Mouse (Mus musculus) neural tube, embryonic 15.5 days (tissue): ENCODE results near the gene Ptpn3. TPM values are rescaled to one million over a fixed set of nuclear protein-coding genes. Genes with fewer than 3 reads are reported as not detected.

Source experiments
- ATAC-seq: fragments of 200-750 bp; cut with Nextera tagmentation; 2 replicates; pipeline ENCODE4 v1.8.0; 2017; ENCODE audit warnings: mild to moderate bottlenecking, moderate TSS enrichment, moderate library complexity; ENCODE audit not compliant: low FRiP score
- H3K27ac ChIP-seq: fragments of 300-500 bp; sonication (generic); replicated peaks from 2 replicates; pipeline ENCODE4 v1.5.1; 2015; ENCODE audit warnings: mild to moderate bottlenecking, inconsistent platforms
- H3K27me3 ChIP-seq: fragments of 300-500 bp; sonication (generic); replicated peaks from 2 replicates; pipeline ENCODE4 v1.6.1; 2015; ENCODE audit warnings: inconsistent platforms
- H3K36me3 ChIP-seq: fragments of 300-500 bp; sonication (generic); 2 replicates; pipeline ENCODE4 v1.6.1; 2015; ENCODE audit warnings: inconsistent platforms
- H3K4me1 ChIP-seq: fragments of 300-500 bp; sonication (generic); 2 replicates; pipeline ENCODE4 v1.6.1; 2015; ENCODE audit warnings: inconsistent platforms
- H3K4me2 ChIP-seq: fragments of 300-500 bp; sonication (generic); 2 replicates; pipeline ENCODE4 v1.6.1; 2015; ENCODE audit warnings: inconsistent platforms, mild to moderate bottlenecking, moderate library complexity
- H3K4me3 ChIP-seq: fragments of 300-500 bp; sonication (generic); replicated peaks from 2 replicates; pipeline ENCODE4 v1.5.1; 2015; ENCODE audit warnings: mild to moderate bottlenecking, inconsistent platforms
- H3K9ac ChIP-seq: fragments of 300-500 bp; sonication (generic); replicated peaks from 2 replicates; pipeline ENCODE4 v1.6.1; 2015; ENCODE audit warnings: mild to moderate bottlenecking, inconsistent platforms
- H3K9me3 ChIP-seq: fragments of 300-500 bp; sonication (generic); replicated peaks from 2 replicates; pipeline ENCODE4 v1.6.1; 2016; ENCODE audit warnings: inconsistent platforms
- WGBS: fragments of 180-500 bp; shearing (Covaris S2); methylation state at CpG from one replicate; pipeline ENCODE4 v1.1.7; 2015; ENCODE audit warnings: mixed read lengths; 5-methylcytosine and 5-hydroxymethylcytosine counted together
- polyA plus RNA-seq: library from polyadenylated mRNA; unstranded; fragments of >200 nt; fragmentation: Nextera tagmentation; extraction: Ambion mirVana; gene quantifications from 2 replicates; pipeline ENCODE4 v1.2.1, GENCODE M21; 2015

Ptpn3 gene
- polyA plus RNA-seq, 1 experiment from 2014 or later: 3.9 TPM

- Histone ChIP-seq H3K4me3 (no peak overlapping the region), H3K4me2 (no peak overlapping the region), H3K9me3 (no peaks in the 10 kb centered on the region), H3K36me3 (no peaks in the 10 kb centered on the region), H3K4me1 (peaks cover 8% of the 10 kb centered on the region; the same call in 1 of the 2 replicates), H3K9ac (no peak overlapping the region), H3K27ac (no peak overlapping the region), H3K27me3 (no peaks in the 10 kb centered on the region)
- 80% methylated on average over 8 of the region's 8 CpGs for WGBS
- no peak for ATAC-seq
Measured at GRCm38 (mm10) chr4:57312256-57313166, 10.9 kb upstream of the Ptpn3 start.

- WGBS: 95% methylated on average over 4 of the region's 4 CpGs
- Histone ChIP-seq H3K27me3 (no peaks in the 10 kb centered on the region), H3K9ac (no peak overlapping the region), H3K4me3 (no peak overlapping the region), H3K4me2 (no peak overlapping the region), H3K27ac (no peak overlapping the region), H3K9me3 (no peaks in the 10 kb centered on the region), H3K36me3 (no peaks in the 10 kb centered on the region), H3K4me1 (peaks cover 8% of the 10 kb centered on the region; the same call in 1 of the 2 replicates)
- no peak for ATAC-seq
Measured at GRCm38 (mm10) chr4:57311750-57312149, 10.1 kb upstream of the Ptpn3 start.

DNA sequence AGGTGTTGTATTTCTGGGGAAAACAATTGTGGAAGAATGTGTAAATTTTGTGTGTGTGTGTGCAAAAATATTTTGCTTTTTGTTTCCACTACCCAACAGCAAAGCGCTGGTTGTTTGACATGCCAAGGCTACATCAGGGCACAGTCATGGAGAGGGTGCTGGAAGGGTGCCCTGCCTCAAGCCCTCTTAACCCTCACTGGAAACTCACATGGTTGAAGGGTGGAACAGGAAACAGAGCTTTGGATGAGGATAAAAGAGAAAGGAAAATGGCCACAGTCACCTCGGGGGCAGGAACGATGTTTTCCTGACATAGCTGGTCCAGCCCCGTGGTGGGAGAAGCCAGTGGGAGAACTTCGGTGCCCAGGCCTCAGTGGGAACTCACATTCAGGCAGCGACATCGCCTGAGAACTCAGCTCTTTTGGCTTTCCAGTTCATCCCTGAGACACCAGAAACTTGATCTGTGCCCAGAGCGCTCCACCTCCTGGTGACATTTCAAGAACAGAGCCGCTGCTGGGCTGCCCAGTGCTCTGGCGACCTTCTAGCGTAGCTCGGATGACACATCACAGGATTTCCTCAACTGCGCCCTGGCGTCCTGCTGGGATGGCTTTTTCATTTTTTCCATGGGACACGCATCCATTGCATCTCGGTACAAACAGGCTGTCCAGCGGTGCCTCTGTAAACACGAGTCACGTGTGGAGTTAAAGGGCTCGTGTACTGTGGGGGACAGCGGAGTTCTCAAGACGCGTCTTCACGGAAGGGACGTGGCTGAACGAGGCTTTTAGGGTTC lies 6.8 kb upstream of the Ptpn3 start:
- Histone ChIP-seq H3K4me2 (peak overlapping the region; percentile 35), H3K36me3 (no peaks in the 10 kb centered on the region), H3K27ac (no peak overlapping the region), H3K27me3 (no peaks in the 10 kb centered on the region), H3K4me3 (0 out of 2 replicates have a peak overlapping the region, but pooled peaks have one; percentile 5), H3K9ac (no peak overlapping the region), H3K4me1 (peaks cover 11% of the 10 kb centered on the region; the same call in 1 of the 2 replicates), H3K9me3 (no peaks in the 10 kb centered on the region)
- ATAC-seq: no peak
- WGBS: 55% methylated on average over 26 of the region's 26 CpGs

DNA sequence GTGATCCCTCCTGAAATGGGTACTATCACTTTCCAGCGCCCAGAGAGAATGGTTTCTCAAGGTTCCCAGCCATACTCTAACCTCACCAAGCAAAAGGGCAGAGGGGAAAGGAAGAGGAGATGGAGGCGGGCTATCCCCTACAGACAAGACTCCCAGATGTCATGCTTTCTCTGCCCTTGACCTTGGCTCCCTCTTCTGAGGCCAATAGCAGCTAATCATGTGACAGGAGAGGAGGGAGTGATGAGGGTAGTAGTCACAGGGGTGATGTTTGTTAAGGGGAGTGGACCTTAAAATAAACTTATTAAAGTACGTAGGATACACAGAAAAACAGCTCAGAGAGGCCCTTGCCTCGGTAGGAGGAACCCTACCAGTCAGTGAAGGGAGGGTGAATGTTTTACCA lies 6.1 kb upstream of the Ptpn3 start:
- no peaks in the 10 kb centered on the region for H3K9me3 ChIP-seq
- H3K9ac ChIP-seq: no peak overlapping the region
- ATAC-seq: no peak
- peaks cover 11% of the 10 kb centered on the region; the same call in 1 of the 2 replicates for H3K4me1 ChIP-seq
- H3K4me2 ChIP-seq: no peak overlapping the region
- H3K27ac ChIP-seq: no peak overlapping the region
- no peaks in the 10 kb centered on the region for H3K36me3 ChIP-seq
- H3K27me3 ChIP-seq: no peaks in the 10 kb centered on the region
- WGBS: 79% methylated on average over 4 of the region's 4 CpGs
- no peak overlapping the region for H3K4me3 ChIP-seq

- Histone ChIP-seq H3K9ac (no peak overlapping the region), H3K9me3 (no peaks in the 10 kb centered on the region), H3K4me3 (no peak overlapping the region), H3K27ac (no peak overlapping the region), H3K36me3 (no peaks in the 10 kb centered on the region), H3K4me2 (no peak overlapping the region), H3K27me3 (no peaks in the 10 kb centered on the region), H3K4me1 (peaks cover 19% of the 10 kb centered on the region; the same call in 1 of the 2 replicates)
- ATAC-seq: no peak
- WGBS: 87% methylated on average over 4 of the region's 4 CpGs
Measured at GRCm38 (mm10) chr4:57306260-57306659, 4.6 kb upstream of the Ptpn3 start.

GRCm38 (mm10) chr4:57305644-57306043 lies 4.0 kb upstream of the Ptpn3 start:
- Histone ChIP-seq H3K9ac (no peak overlapping the region), H3K4me3 (no peak overlapping the region), H3K4me1 (peaks cover 25% of the 10 kb centered on the region), H3K9me3 (no peaks in the 10 kb centered on the region), H3K4me2 (no peak overlapping the region), H3K27ac (no peak overlapping the region), H3K36me3 (no peaks in the 10 kb centered on the region), H3K27me3 (no peaks in the 10 kb centered on the region)
- ATAC-seq: no peak
- WGBS: 49% methylated on average over 7 of the region's 7 CpGs

GRCm38 (mm10) chr4:57300469-57301409 lies 898 bp downstream of the Ptpn3 start:
- peaks cover 42% of the 10 kb centered on the region for H3K4me1 ChIP-seq
- H3K4me3 ChIP-seq: peak overlapping the region; percentile 62
- peak overlapping the region; percentile 60 for H3K9ac ChIP-seq
- H3K9me3 ChIP-seq: no peaks in the 10 kb centered on the region
- H3K36me3 ChIP-seq: no peaks in the 10 kb centered on the region
- under 1% methylated on average over 37 of the region's 37 CpGs for WGBS
- peak; percentile 13; the same call in 1 of the 2 replicates for ATAC-seq
- H3K4me2 ChIP-seq: peak overlapping the region; percentile 90
- H3K27ac ChIP-seq: peak overlapping the region; percentile 76
- H3K27me3 ChIP-seq: peaks cover 14% of the 10 kb centered on the region

- no peaks in the 10 kb centered on the region for H3K9me3 ChIP-seq
- peaks cover 14% of the 10 kb centered on the region for H3K27me3 ChIP-seq
- no peaks in the 10 kb centered on the region for H3K36me3 ChIP-seq
- ATAC-seq: peak; percentile 53
- H3K27ac ChIP-seq: peak overlapping the region; percentile 29
- peak overlapping the region; percentile 62 for H3K4me3 ChIP-seq
- H3K4me1 ChIP-seq: peaks cover 38% of the 10 kb centered on the region
- under 1% methylated on average over 97 of the region's 97 CpGs for WGBS
- peak overlapping the region; percentile 90 for H3K4me2 ChIP-seq
- H3K9ac ChIP-seq: peak overlapping the region; percentile 60
Measured at GRCm38 (mm10) chr4:57299701-57300468, 1.8 kb downstream of the Ptpn3 start.

- Histone ChIP-seq H3K4me2 (peak overlapping the region; percentile 90), H3K4me3 (peak overlapping the region; percentile 62), H3K9ac (peak overlapping the region; percentile 60), H3K36me3 (no peaks in the 10 kb centered on the region), H3K27me3 (peaks cover 14% of the 10 kb centered on the region), H3K9me3 (no peaks in the 10 kb centered on the region), H3K27ac (no peak overlapping the region), H3K4me1 (peaks cover 38% of the 10 kb centered on the region)
- 0% methylated on average over 9 of the region's 9 CpGs for WGBS
- ATAC-seq: no peak
Measured at GRCm38 (mm10) chr4:57299308-57299700, 2.3 kb downstream of the Ptpn3 start.

DNA sequence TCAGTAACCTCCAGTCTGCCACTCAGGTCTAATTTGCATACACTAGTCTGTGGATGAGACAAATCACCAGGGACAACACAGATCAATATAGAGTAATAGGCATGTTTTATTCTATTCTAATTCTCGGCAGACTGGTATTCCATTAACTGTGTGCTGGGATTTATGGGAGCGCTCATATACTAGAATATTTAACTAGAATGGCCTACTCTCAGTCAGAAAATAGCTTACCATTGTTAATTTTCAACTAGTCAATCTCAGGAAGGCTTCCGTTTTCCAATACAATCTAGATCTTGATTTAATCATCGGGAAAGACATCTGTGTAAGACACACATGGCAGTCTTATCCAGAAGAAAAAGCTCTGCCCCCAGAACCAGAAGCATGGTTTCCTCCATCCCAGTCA lies 3.5 kb downstream of the Ptpn3 start:
- Histone ChIP-seq H3K4me3 (no peak overlapping the region), H3K27ac (no peak overlapping the region), H3K9me3 (no peaks in the 10 kb centered on the region), H3K9ac (no peak overlapping the region), H3K4me2 (peak overlapping the region; percentile 90; the same call in 1 of the 2 replicates), H3K4me1 (peaks cover 38% of the 10 kb centered on the region), H3K36me3 (no peaks in the 10 kb centered on the region), H3K27me3 (peaks cover 14% of the 10 kb centered on the region)
- 49% methylated on average over 4 of the region's 4 CpGs for WGBS
- no peak for ATAC-seq
